10 mouse cellular contexts compared by ENCODE assay signal in the genomic region with DNA sequence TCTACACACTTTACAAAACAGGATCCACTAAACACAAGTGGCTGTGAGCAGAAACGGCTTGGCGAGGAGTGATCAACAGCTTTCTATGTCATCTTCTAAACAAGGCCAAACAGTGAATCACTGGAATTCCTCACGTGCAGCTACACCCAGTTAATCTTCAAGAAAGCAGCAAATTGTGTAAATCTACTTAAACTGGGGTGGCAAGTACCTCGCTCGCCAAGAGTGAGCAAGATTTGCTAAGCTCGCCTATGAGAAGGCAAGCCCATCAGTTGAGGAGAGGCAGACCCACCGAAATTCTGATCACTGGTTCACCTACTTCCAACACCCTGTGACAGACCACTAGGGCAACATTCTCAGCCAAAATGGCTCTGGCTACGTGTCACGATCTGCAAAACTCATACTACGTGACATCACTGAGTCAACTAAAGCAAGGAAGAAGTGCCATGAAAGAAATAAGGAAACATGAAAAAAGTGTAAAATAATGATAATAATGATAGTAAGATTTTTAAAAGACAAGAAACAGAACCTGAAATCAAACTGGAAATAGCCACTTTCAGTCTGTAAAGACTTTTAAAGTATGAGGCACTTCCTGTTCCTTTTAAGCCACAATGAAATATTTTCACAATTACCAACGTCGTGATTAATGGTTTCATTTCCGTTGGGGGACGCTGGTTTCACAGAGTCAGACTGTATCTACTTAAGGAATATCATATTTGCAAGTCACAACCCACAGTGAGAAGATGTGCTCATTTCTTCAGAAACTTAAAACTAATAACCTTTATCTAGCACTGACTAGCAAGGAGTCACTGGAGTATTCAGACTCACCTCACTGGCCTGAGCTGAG.
A peak's percentile ranks its signal among the peaks of the same experiment; 100 is the strongest.
DNase-seq lines count a peak whose midpoint lies in the region; ATAC-seq and TF ChIP-seq lines count a peak whose summit lies in the region.
"Had no signal": no experiment of that assay in that cellular context is flagged by ENCODE, and none has a peak within 500 bp of the region (broad histone marks: within the 10 kb centered on the region; RNA-seq: fewer than 3 reads in every experiment).

No protein-coding gene starts in this region.

- H3K27ac ChIP-seq in heart, embryonic 15.5 days: 0 out of 2 replicates have a peak overlapping the region, but pooled peaks have one; percentile 12
- peak overlapping the region; percentile 71 for H3K27ac ChIP-seq in brown adipose tissue, adult 24 weeks (replicated peaks; ENCODE audit: low read depth, low read length)
- H3K27ac ChIP-seq in midbrain, embryonic 15.5 days: no peak overlapping the region
- H3K27ac ChIP-seq in hindbrain, embryonic 10.5 days: no peak overlapping the region
- H3K27ac ChIP-seq: liver, embryonic 14.5 days had no signal

- no peak overlapping the region for H3K9ac ChIP-seq in heart, embryonic 15.5 days
- H3K9ac ChIP-seq in midbrain, embryonic 15.5 days: no peak overlapping the region
- H3K9ac ChIP-seq: embryonic facial prominence, embryonic 12.5 days; liver, embryonic 14.5 days had no signal

- WGBS in heart, embryonic 15.5 days: 47% methylated on average over 14 of the region's 14 CpGs
- 78% methylated on average over 14 of the region's 14 CpGs for WGBS in midbrain, embryonic 15.5 days
- WGBS in hindbrain, embryonic 10.5 days: 74% methylated on average over 14 of the region's 14 CpGs

- peaks cover 81% of the 10 kb centered on the region for H3K4me1 ChIP-seq in heart, embryonic 15.5 days (replicated peaks)
- peaks cover 46% of the 10 kb centered on the region for H3K4me1 ChIP-seq in brown adipose tissue, adult 24 weeks (ENCODE audit: control insufficient read depth, insufficient read depth, insufficient read length, low read length)
- peaks cover 21% of the 10 kb centered on the region for H3K4me1 ChIP-seq in midbrain, embryonic 15.5 days
- peaks cover 58% of the 10 kb centered on the region for H3K4me1 ChIP-seq in hindbrain, embryonic 10.5 days (replicated peaks)

- DNase-seq in heart, postnatal 14 days: no peak
- DNase-seq in yolk sac, embryonic 10.5 days (ENCODE audit: low spot score): no peak
- DNase-seq in hindbrain, embryonic 10.5 days (ENCODE audit: low spot score): no peak

- no peak for ATAC-seq in heart, embryonic 15.5 days (replicated peaks; ENCODE audit: insufficient number of reproducible peaks, insufficient read depth, low FRiP score, low read depth)
- ATAC-seq in megakaryocyte, adult 5-6 weeks (ENCODE audit: poor library complexity, severe bottlenecking): peak; percentile 60
- ATAC-seq in midbrain, embryonic 15.5 days (replicated peaks): no peak

- H3K9me3 ChIP-seq in heart, embryonic 15.5 days (replicated peaks): no peaks in the 10 kb centered on the region
- H3K9me3 ChIP-seq in midbrain, embryonic 15.5 days: no peaks in the 10 kb centered on the region
- no peaks in the 10 kb centered on the region for H3K9me3 ChIP-seq in hindbrain, embryonic 10.5 days
- H3K9me3 ChIP-seq: embryonic facial prominence, embryonic 12.5 days had no signal

- peaks cover 80% of the 10 kb centered on the region for H3K79me3 ChIP-seq in C2C12 (ENCODE audit: low read depth)

- no peak for TF ChIP-seq CTCF in C2C12 (IDR thresholded peaks at IDR 0.05; ENCODE audit: control insufficient read depth, insufficient read depth, insufficient read length)

- no peak overlapping the region for H3K4me3 ChIP-seq in heart, embryonic 15.5 days
- peak overlapping the region; percentile 12 for H3K4me3 ChIP-seq in C2C12 (ENCODE audit: insufficient read depth, poor library complexity, severe bottlenecking)
- 0 out of 2 replicates have a peak overlapping the region, but pooled peaks have one; percentile 1 for H3K4me3 ChIP-seq in brown adipose tissue, adult 24 weeks (ENCODE audit: insufficient read depth, low read depth, low read length)
- H3K4me3 ChIP-seq in midbrain, embryonic 15.5 days: no peak overlapping the region
- no peak overlapping the region for H3K4me3 ChIP-seq in hindbrain, embryonic 10.5 days
- H3K4me3 ChIP-seq: embryonic facial prominence, embryonic 12.5 days had no signal

- H3K4me2 ChIP-seq in heart, embryonic 15.5 days: peak overlapping the region; percentile 41
- no peak overlapping the region for H3K4me2 ChIP-seq in midbrain, embryonic 15.5 days

- H3K79me2 ChIP-seq in C2C12 (ENCODE audit: control insufficient read depth, insufficient read depth): peaks cover 96% of the 10 kb centered on the region

- H3K36me3 ChIP-seq in heart, embryonic 15.5 days: no peaks in the 10 kb centered on the region
- peaks cover 16% of the 10 kb centered on the region for H3K36me3 ChIP-seq in C2C12 (ENCODE audit: control insufficient read depth, insufficient read depth)
- H3K36me3 ChIP-seq in midbrain, embryonic 15.5 days (replicated peaks): no peaks in the 10 kb centered on the region
- no peaks in the 10 kb centered on the region for H3K36me3 ChIP-seq in hindbrain, embryonic 10.5 days
- H3K36me3 ChIP-seq: embryonic facial prominence, embryonic 12.5 days had no signal

- peak overlapping the region; percentile 72 for H3ac ChIP-seq in C2C12 (ENCODE audit: control insufficient read depth, insufficient read length, low read depth)

- H3K27me3 ChIP-seq in heart, embryonic 15.5 days: no peaks in the 10 kb centered on the region
- no peaks in the 10 kb centered on the region for H3K27me3 ChIP-seq in C2C12 (ENCODE audit: control insufficient read depth, insufficient read depth, insufficient read length)
- peaks cover 20% of the 10 kb centered on the region for H3K27me3 ChIP-seq in midbrain, embryonic 15.5 days (replicated peaks)
- peaks cover 36% of the 10 kb centered on the region for H3K27me3 ChIP-seq in hindbrain, embryonic 10.5 days (ENCODE audit: insufficient read depth, poor library complexity, severe bottlenecking)
- H3K27me3 ChIP-seq: embryonic facial prominence, embryonic 12.5 days had no signal

- intact Hi-C loops in heart, postnatal 14 days (cut with DNase I): no loop called here

TF ChIP-seq in C2C12, 6 proteins besides CTCF, POLR2A, EP300 and RAD21:
- no peak for TF ChIP-seq USF1 (IDR thresholded peaks at IDR 0.05; ENCODE audit: low read depth)
- TF ChIP-seq MAX (IDR thresholded peaks at IDR 0.05): no peak
- TF ChIP-seq CEBPB (IDR thresholded peaks at IDR 0.05; ENCODE audit: low read depth): no peak
- no peak for TF ChIP-seq MYOD1 (IDR thresholded peaks at IDR 0.05; ENCODE audit: control insufficient read depth, insufficient read length, low read depth)

Comparison
In these comparisons a context has a peak if more than half of its experiments do, and no peak if none do; other contexts are left out.
1. H3K27ac ChIP-seq: peak in heart, embryonic 15.5 days (single experiment) and brown adipose tissue, adult 24 weeks (single experiment); none in midbrain, embryonic 15.5 days (single experiment) and hindbrain, embryonic 10.5 days (single experiment).
2. H3K4me3 ChIP-seq: peak in C2C12 (single experiment) and brown adipose tissue, adult 24 weeks (single experiment); none in heart, embryonic 15.5 days (single experiment), midbrain, embryonic 15.5 days (single experiment) and hindbrain, embryonic 10.5 days (single experiment).